Mouse (Mus musculus): ENCODE measurements around the gene Gm4133. TPM values are rescaled to one million over a fixed set of nuclear protein-coding genes. Genes with fewer than 3 reads are reported as not detected.
"Not testable (repeated sequence)": the region's sequence is repeated elsewhere in the genome, so short reads cannot be mapped to it uniquely, and the experiment has no call there.

The Gm4133 gene
- total RNA-seq (2021) = not detected
- long read RNA-seq, experiment 1 = 0 reads
- long read RNA-seq, experiment 2 = 0 reads

DNA sequence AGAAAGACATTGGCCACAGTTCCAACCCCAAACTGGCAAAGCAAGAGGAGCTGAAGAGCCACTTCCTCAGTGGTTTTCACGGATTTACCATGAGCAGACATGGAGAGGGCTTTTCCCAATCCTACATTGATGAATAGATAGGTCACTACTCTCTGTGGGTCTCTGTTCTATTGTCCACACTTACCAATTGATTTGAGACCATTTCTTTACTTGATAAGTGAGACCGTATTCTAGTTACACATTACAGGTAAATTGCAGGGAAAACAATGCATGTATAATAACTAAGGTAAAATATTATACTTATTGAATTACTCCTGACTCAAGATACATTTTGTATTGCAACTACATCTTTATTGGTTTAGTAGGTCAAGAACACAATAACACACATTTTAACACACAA is at the start of gene Gm4133:
Gene Gm4133, minus strand, starts transcription at position 101 of the 400 bp plus-strand sequence.
- DNase-seq = not testable (repeated sequence)

GRCm38 (mm10) chr7:20375310-20375709 is 41.4 kb upstream of the Gm4133 start, which contains the start of gene Gm5728:
Gm5728 (minus strand) TSS chr7:20375410.
- not testable (repeated sequence) for DNase-seq

Other genes with a start within 250 kb of the Gm4133 start
- not detected for gene Vmn1r91, start 234.4 kb downstream of the Gm4133 start, total RNA-seq (2021)
- not detected for gene Gm16442, start 211.5 kb downstream of the Gm4133 start, total RNA-seq (2021)
- not detected for gene Vmn1r93, start 195.0 kb downstream of the Gm4133 start, total RNA-seq (2021)
- not detected for gene Vmn1r94, start 165.7 kb downstream of the Gm4133 start, total RNA-seq (2021)
- not detected for gene Vmn1r95, start 140.4 kb downstream of the Gm4133 start, total RNA-seq (2021)
- not detected for gene Gm6164, start 128.5 kb downstream of the Gm4133 start, total RNA-seq (2021)
- gene Gm4498, start 100.2 kb downstream of the Gm4133 start, total RNA-seq (2021) = not detected
- not detected for gene Gm5890, start 71.2 kb downstream of the Gm4133 start, total RNA-seq (2021)
- not detected for gene Gm5728, start 41.3 kb upstream of the Gm4133 start, total RNA-seq (2021)
- gene Vmn1r100, start 83.9 kb upstream of the Gm4133 start, total RNA-seq (2021) = not detected
- gene Vmn1r101, start 108.5 kb upstream of the Gm4133 start, total RNA-seq (2021) = not detected
- gene Gm10670, start 140.9 kb upstream of the Gm4133 start, total RNA-seq (2021) = not detected
- not detected for gene Vmn1r103, start 176.5 kb upstream of the Gm4133 start, total RNA-seq (2021)
- gene Vmn1r104, start 199.8 kb upstream of the Gm4133 start, total RNA-seq (2021) = not detected
- not detected for gene Gm5726, start 211.7 kb upstream of the Gm4133 start, total RNA-seq (2021)
- gene Gm4141, start 242.2 kb upstream of the Gm4133 start, total RNA-seq (2021) = not detected